Mouse (Mus musculus) lung, postnatal 0 days (tissue): Measurements from ENCODE around the gene Zbtb25. TPM values are rescaled to one million over a fixed set of nuclear protein-coding genes. Genes with fewer than 3 reads are reported as not detected.
A peak's percentile ranks its signal among the peaks of the same experiment; 100 is the strongest.

Source experiments
- ATAC-seq: fragments of 200-750 bp; cut with Nextera tagmentation; 2 replicates; pipeline ENCODE4 v1.8.0; 2017; ENCODE audit warnings: moderate library complexity
- DNase-seq: peaks from one replicate; pipeline ENCODE4 v3.0.0-alpha.2; 2016; ENCODE audit warnings: low spot score
- H3K27ac ChIP-seq: fragments of 300-500 bp; sonication (generic); 2 replicates; pipeline ENCODE4 v1.5.1; 2014; ENCODE audit warnings: antibody characterized with exemption, mild to moderate bottlenecking, low read length, mixed read lengths
- H3K27me3 ChIP-seq: fragments of 300-500 bp; sonication (generic); replicated peaks from 2 replicates; pipeline ENCODE4 v1.6.1; 2014; ENCODE audit warnings: low read length, mixed read lengths; ENCODE audit not compliant: insufficient read depth
- H3K36me3 ChIP-seq: fragments of 300-500 bp; sonication (generic); 2 replicates; pipeline ENCODE4 v1.6.1; 2014; ENCODE audit warnings: low read length, mixed read lengths; ENCODE audit not compliant: insufficient read depth
- H3K4me1 ChIP-seq: fragments of 300-500 bp; sonication (generic); 2 replicates; pipeline ENCODE4 v1.6.1; 2014; ENCODE audit warnings: antibody characterized with exemption, low read depth, low read length, mixed read lengths; ENCODE audit not compliant: insufficient read depth
- H3K4me2 ChIP-seq: fragments of 300-500 bp; sonication (generic); replicated peaks from 2 replicates; pipeline ENCODE4 v1.6.1; 2014; ENCODE audit warnings: low read depth, mild to moderate bottlenecking, low read length, moderate library complexity, mixed read lengths
- H3K4me3 ChIP-seq: fragments of 300-500 bp; sonication (generic); 2 replicates; pipeline ENCODE4 v1.5.1; 2014; ENCODE audit warnings: low read depth, low read length
- H3K9ac ChIP-seq: fragments of 300-500 bp; sonication (generic); replicated peaks from 2 replicates; pipeline ENCODE4 v1.6.1; 2014; ENCODE audit warnings: low read depth, mild to moderate bottlenecking
- H3K9me3 ChIP-seq: fragments of 300-500 bp; sonication (generic); 2 replicates; pipeline ENCODE4 v1.6.1; 2016; ENCODE audit warnings: low read length, mixed read lengths
- CTCF ChIP-seq: IDR thresholded peaks from 2 replicates; pipeline ENCODE4 v1.5.1; 2016; ENCODE audit warnings: antibody characterized with exemption, mild to moderate bottlenecking
- EP300 ChIP-seq: IDR thresholded peaks from 2 replicates; pipeline ENCODE4 v1.6.1; 2016; ENCODE audit warnings: antibody characterized with exemption, mild to moderate bottlenecking, control low read depth
- WGBS: fragments of 180-500 bp; shearing (Covaris S2); extraction: QIAGEN DNeasy Blood & Tissue Kit; methylation state at CpG from one replicate; pipeline ENCODE4 v1.1.7; 2014; 5-methylcytosine and 5-hydroxymethylcytosine counted together
- polyA plus RNA-seq: library from polyadenylated mRNA; unstranded; fragments of >200 nt; fragmentation: Nextera tagmentation; extraction: Ambion mirVana; gene quantifications from 2 replicates; pipeline ENCODE4 v1.2.1, GENCODE M21; 2015

Gene Zbtb25
- polyA plus RNA-seq, 1 experiment from 2014 or later: 7.5 TPM

DNA sequence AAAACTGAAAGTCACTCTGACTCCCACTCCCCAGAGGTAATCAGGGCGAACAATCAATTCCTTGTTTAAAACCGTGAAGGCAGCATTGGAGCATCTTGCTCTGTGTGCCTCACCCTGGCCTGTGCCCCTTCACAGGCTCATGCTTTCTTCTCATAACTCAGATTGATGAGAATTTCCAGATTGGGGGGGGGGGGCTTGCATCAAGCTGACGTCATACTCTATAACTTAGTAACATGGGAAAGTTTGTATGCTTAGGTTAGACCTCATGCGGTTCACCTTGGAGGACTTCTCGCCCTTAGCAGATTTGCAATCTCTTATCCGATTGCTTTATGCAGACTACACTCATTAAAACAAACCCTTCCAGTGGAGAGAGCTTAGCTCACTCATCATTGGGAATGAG is 4.6 kb upstream of the Zbtb25 start:
- TF ChIP-seq CTCF: no peak
- no peak for TF ChIP-seq EP300
- Histone ChIP-seq H3K27me3 (no peaks in the 10 kb centered on the region), H3K9ac (no peak overlapping the region), H3K27ac (no peak overlapping the region), H3K4me1 (peaks cover 17% of the 10 kb centered on the region; the same call in 1 of the 2 replicates), H3K4me2 (no peak overlapping the region), H3K4me3 (no peak overlapping the region), H3K9me3 (no peaks in the 10 kb centered on the region), H3K36me3 (no peaks in the 10 kb centered on the region)
- no peak for DNase-seq
- no peak for ATAC-seq
- 50% methylated on average over 6 of the region's 6 CpGs for WGBS

DNA sequence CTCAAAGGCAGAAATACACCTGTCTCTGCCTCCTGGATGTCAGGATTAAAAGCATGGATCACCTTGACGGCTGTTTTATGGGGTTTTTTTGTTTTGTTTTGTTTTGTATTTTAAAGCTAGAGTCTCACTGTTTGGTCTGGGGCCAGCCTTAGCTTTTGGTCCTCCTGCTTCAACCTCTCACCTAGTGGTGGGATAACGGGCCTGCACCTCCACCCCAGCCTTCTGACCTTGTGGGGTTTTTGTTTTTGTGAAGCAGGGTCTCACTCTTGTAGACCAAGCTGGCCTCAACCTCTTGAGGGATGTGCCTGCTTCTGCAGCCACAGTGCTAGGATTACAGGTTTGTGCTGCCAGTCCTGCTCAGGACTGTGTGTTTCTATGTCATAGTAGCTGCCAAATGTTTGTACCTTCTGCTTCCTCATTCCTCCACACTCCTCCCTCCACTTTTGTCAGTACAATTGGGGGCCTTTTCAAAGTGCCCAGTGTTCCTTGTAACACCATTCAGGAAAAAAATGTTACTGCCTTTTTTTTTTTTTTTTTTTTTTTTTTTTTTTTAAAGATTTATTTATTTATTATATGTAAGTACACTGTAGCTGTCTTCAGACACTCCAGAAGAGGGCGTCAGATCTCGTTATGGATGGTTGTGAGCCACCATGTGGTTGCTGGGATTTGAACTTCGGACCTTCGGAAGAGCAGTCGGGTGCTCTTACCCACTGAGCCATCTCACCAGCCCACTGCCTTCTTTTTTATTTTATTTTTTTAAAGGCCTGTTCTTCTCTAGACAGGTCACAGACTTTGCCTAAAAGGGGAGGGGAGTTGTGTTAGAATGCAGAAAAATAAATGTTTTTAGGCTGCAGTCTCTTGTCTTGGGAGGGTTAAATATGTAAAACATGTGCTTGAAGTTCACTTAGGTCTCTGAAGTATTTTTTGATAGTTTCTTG is 3.7 kb upstream of the Zbtb25 start:
- Histone ChIP-seq H3K4me3 (no peak overlapping the region), H3K36me3 (no peaks in the 10 kb centered on the region), H3K27ac (no peak overlapping the region), H3K4me2 (0 out of 2 replicates have a peak overlapping the region, but pooled peaks have one; percentile 93), H3K27me3 (no peaks in the 10 kb centered on the region), H3K4me1 (peaks cover 14% of the 10 kb centered on the region; the same call in 1 of the 2 replicates), H3K9me3 (no peaks in the 10 kb centered on the region), H3K9ac (no peak overlapping the region)
- TF ChIP-seq CTCF: peak; percentile 43
- TF ChIP-seq EP300: no peak
- DNase-seq (peak; percentile 36), ATAC-seq (no peak)
- WGBS: 87% methylated on average over 5 of the region's 7 CpGs

DNA sequence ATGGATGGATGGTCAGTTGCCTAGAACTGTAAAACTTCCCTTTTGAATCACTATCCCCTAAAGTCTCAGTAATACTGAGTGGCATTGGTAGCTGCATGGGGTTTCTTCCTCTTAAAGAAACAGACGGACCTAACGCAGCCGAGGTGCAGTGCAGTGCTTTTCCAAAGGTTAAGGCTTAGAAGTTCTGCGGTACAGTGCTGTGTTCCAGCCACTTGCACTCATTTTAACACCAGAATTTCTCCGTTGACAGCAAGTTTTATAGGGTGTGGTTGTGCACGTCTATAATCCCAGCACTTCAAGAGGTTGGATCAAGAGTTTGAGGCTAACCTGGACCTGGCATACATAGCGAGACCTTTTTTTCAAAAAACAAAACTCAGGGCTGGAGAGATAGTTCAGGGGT is 2.6 kb upstream of the Zbtb25 start:
- 36% methylated on average over 7 of the region's 7 CpGs for WGBS
- no peaks in the 10 kb centered on the region for H3K36me3 ChIP-seq
- no peak for DNase-seq

DNA sequence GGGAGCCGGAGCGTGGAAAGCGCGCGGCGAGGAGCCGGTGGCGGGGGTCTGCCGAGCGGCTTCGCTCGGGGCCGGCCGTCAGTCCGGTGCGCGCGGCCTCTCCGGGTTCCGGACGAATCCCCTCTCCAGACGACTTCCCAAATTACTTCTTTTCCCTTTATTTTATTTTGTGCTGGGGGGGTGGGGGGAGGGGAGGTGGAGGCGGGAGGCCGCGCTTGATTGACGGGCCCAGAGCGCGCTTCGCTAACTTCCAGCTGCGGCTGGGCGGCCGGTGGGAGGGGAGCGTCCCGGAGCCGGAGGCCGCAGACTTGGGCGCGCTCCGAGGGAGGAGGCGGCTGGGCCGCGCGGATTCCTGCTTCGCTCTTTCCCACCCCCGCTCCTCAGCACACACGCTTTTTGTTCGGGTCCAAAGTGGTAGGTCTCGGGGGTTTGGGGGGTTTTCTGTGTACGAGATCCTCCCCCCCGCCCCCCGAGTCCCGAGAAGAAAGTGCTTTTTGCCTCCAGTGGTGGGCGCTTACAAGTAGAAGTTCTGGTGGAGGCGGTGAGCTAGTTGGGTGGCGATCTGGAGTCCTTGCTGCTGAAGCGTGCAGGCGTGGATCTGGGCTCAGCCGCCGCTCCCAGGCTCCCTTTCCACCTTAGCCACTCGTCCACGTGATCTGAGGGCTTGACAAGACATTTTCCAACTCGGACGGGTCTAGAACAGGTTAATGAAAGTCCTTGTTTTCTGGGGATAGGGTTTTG is 1.6 kb upstream of the Zbtb25 start:
- H3K27me3 ChIP-seq: no peaks in the 10 kb centered on the region
- no peaks in the 10 kb centered on the region for H3K9me3 ChIP-seq
- H3K4me3 ChIP-seq: peak overlapping the region; percentile 97
- peak; percentile 91 for DNase-seq
- H3K27ac ChIP-seq: peak overlapping the region; percentile 100
- peaks cover 18% of the 10 kb centered on the region; the same call in 1 of the 2 replicates for H3K4me1 ChIP-seq
- H3K4me2 ChIP-seq: peak overlapping the region; percentile 93
- no peaks in the 10 kb centered on the region for H3K36me3 ChIP-seq
- peak overlapping the region; percentile 95 for H3K9ac ChIP-seq
- under 1% methylated on average over 45 of the region's 63 CpGs for WGBS
- peak; percentile 61 for ATAC-seq
- TF ChIP-seq CTCF (peak; percentile 39), EP300 (no peak)

More for the DNA sequence above, 2.6 kb upstream of the Zbtb25 start:
- Histone ChIP-seq H3K9ac (no peak overlapping the region), H3K4me3 (peak overlapping the region; percentile 97; the same call in 1 of the 2 replicates), H3K4me1 (peaks cover 18% of the 10 kb centered on the region; the same call in 1 of the 2 replicates), H3K4me2 (peak overlapping the region; percentile 93), H3K27me3 (no peaks in the 10 kb centered on the region), H3K27ac (no peak overlapping the region), H3K9me3 (no peaks in the 10 kb centered on the region)
- TF ChIP-seq CTCF: no peak
- no peak for TF ChIP-seq EP300
- no peak for ATAC-seq

DNA sequence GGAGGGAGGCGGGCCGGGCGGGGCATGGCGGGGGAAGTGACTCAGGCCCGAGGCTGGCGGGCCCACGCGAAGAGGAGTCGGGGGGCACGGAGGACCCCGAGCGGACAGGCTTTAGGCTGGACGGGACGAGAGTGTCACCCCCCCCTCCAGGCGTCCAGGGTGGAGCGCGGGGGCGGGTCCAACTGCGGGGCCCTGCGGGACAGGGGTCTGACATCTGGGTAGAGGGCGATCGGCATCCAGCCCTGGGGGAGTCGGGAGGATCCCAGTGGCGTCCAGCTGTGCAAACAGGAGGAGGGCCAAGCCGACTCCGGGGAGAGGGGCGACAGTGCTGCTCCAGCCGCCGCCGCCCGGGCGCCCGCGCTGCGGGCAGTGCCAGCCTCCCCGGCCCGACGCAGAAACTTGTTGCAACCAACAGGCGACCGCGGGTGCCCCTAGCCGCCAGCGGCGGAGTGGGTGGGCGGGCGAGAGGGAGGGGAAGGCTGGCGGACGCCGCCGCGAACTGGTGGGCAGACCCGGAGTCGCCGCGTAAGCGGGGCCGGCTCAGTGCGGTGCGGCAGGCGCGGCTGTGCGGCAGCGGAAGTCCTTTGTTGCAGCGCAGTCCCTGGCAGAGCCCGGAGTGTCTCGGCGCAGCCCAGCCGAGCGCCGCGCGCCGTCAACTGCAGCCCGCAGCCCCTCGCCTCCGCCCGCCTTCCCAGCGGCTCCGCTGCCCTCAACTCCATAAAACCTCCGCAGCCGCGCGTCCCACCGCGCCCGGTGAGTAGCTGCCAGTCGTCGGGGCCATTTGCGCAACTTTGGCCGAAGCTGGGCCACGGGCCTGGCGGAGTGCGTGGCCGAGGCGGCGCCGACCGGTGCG is 802 bp upstream of the Zbtb25 start, which contains the start of gene Zbtb1:
Gene Zbtb1 (plus strand): TSS at position 289 of the 853 bp plus-strand sequence.
- Histone ChIP-seq H3K9ac (peak within 1 kb of the TSS; percentile 95), H3K27me3 (no peaks in the 10 kb centered on the region), H3K4me3 (peak within 1 kb of the TSS; percentile 97), H3K36me3 (no peaks in the 10 kb centered on the region), H3K27ac (peak within 1 kb of the TSS; percentile 100), H3K9me3 (no peaks in the 10 kb centered on the region), H3K4me2 (peak within 1 kb of the TSS; percentile 93), H3K4me1 (peaks cover 18% of the 10 kb centered on the region; the same call in 1 of the 2 replicates)
- under 1% methylated on average over 67 of the region's 99 CpGs for WGBS
- ATAC-seq: peak; percentile 70
- TF ChIP-seq CTCF (peak; percentile 49), EP300 (no peak)
- DNase-seq: peak; percentile 86
